Mouse (Mus musculus): ENCODE measurements around the gene Cpeb1.
"Not testable (repeated sequence)": the region's sequence is repeated elsewhere in the genome, so short reads cannot be mapped to it uniquely, and the experiment has no call there.

Gene Cpeb1

GRCm38 (mm10) chr7:81455155-81455651, at the start of gene Cpeb1:
Gene Cpeb1, minus strand, starts transcription at chr7:81455465.
- peak; percentile 55 to 60 for DNase-seq

- DNase-seq, result no peak
Observed at GRCm38 (mm10) chr7:81501050-81501449, 45.8 kb upstream of the Cpeb1 start.

- no peak for DNase-seq
Observed at GRCm38 (mm10) chr7:81498181-81498580, 42.9 kb upstream of the Cpeb1 start, which contains the start of gene BC048679. Gene BC048679, minus strand, starts transcription at chr7:81498281.

GRCm38 (mm10) chr7:81497171-81497570, 41.9 kb upstream of the Cpeb1 start:
- DNase-seq, result no peak

GRCm38 (mm10) chr7:81493331-81494021, 38.2 kb upstream of the Cpeb1 start, which contains the start of gene Ap3b2:
Gene Ap3b2, minus strand, starts transcription at chr7:81493925.
- peak; percentile 85 to 89 for DNase-seq

- no peak for DNase-seq
Observed at GRCm38 (mm10) chr7:81492628-81493027, 37.4 kb upstream of the Cpeb1 start.

- DNase-seq, result no peak
Observed at GRCm38 (mm10) chr7:81489649-81490048, 34.4 kb upstream of the Cpeb1 start.

- peak; percentile 27 to 37 for DNase-seq
Observed at GRCm38 (mm10) chr7:81480800-81481199, 25.5 kb upstream of the Cpeb1 start.

- DNase-seq, result no peak
Observed at GRCm38 (mm10) chr7:81479531-81480090, 24.3 kb upstream of the Cpeb1 start.

GRCm38 (mm10) chr7:81478261-81478660, 23.0 kb upstream of the Cpeb1 start:
- DNase-seq, result not testable (repeated sequence)

GRCm38 (mm10) chr7:81476833-81477232, 21.6 kb upstream of the Cpeb1 start:
- no peak for DNase-seq

- DNase-seq, result no peak
Observed at GRCm38 (mm10) chr7:81475221-81475620, 20.0 kb upstream of the Cpeb1 start.

GRCm38 (mm10) chr7:81464906-81465450, 9.7 kb upstream of the Cpeb1 start:
- DNase-seq, result no peak

GRCm38 (mm10) chr7:81464116-81464515, 8.9 kb upstream of the Cpeb1 start:
- DNase-seq, result no peak

GRCm38 (mm10) chr7:81462815-81463214, 7.5 kb upstream of the Cpeb1 start:
- DNase-seq, result no peak

- DNase-seq, result peak; percentile 57 to 63
Observed at GRCm38 (mm10) chr7:81454331-81455039, 780 bp downstream of the Cpeb1 start.

- peak; percentile 20 to 40 for DNase-seq
Observed at GRCm38 (mm10) chr7:81453443-81454274, 1.6 kb downstream of the Cpeb1 start.

GRCm38 (mm10) chr7:81452971-81453441, 2.3 kb downstream of the Cpeb1 start:
- peak; percentile 22 to 28 for DNase-seq

GRCm38 (mm10) chr7:81398957-81399356, 56.3 kb downstream of the Cpeb1 start:
- peak; percentile 8 to 9 for DNase-seq

- no peak for DNase-seq
Observed at GRCm38 (mm10) chr7:81379363-81379762, 75.9 kb downstream of the Cpeb1 start.

GRCm38 (mm10) chr7:81372337-81372920, 82.8 kb downstream of the Cpeb1 start:
- peak; percentile 42 to 62 for DNase-seq

- DNase-seq, result no peak
Observed at GRCm38 (mm10) chr7:81371811-81372210, 83.5 kb downstream of the Cpeb1 start.
